Mouse (Mus musculus) macrophage (primary cell): ENCODE measurements around the gene Trim58. TPM values are rescaled to one million over a fixed set of nuclear protein-coding genes. Genes with fewer than 3 reads are reported as not detected.

ENCODE experiments used
- H3K27ac ChIP-seq: fragments of 350-480 bp; formaldehyde crosslinking; 2 replicates; pipeline ENCODE4 v1.9.0; 2021
- H3K36me3 ChIP-seq: fragments of 350-480 bp; formaldehyde crosslinking; 2 replicates; pipeline ENCODE4 v1.9.0; 2021; ENCODE audit errors: inconsistent target
- H3K4me3 ChIP-seq: fragments of 350-480 bp; formaldehyde crosslinking; 2 replicates; pipeline ENCODE4 v1.9.0; 2021; ENCODE audit errors: inconsistent target
- H3K79me2 ChIP-seq: fragments of 350-480 bp; formaldehyde crosslinking; 2 replicates; pipeline ENCODE4 v1.9.0; 2021; ENCODE audit errors: inconsistent target
- WGBS: methylation state at CpG from one replicate; pipeline ENCODE4 v1.1.7; 2026; ENCODE audit warnings: inconsistent platforms; ENCODE audit not compliant: missing documents; 5-methylcytosine and 5-hydroxymethylcytosine counted together
- polyA plus RNA-seq: library from polyadenylated mRNA; stranded (reverse); fragments of 250-400 nt; gene quantifications from 3 replicates; pipeline ENCODE4 v1.2.4, GENCODE M21; 2018; ENCODE audit warnings: inconsistent platforms

Gene Trim58
- polyA plus RNA-seq, 1 experiment from 2014 or later, result not detected

DNA sequence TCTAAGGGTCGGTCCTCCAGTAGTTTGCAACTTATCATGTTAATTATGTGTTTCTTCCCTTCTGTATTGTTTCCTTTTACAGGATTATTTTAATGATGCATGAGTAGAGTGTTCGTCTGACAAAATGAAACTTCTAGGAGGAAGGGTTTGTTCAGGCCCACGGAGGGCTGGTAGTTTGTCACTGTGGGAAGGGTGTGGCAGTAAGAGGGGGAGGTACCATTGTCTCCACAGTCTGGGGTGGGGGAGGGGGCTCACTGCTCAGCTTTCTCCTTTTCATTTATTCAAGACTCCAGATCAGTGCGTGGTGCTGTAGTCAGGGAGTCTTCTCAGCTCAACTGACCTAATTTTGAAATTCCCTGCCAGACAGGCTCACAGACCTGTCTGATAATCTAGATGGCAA, 14.1 kb upstream of the Trim58 start:
- Histone ChIP-seq H3K36me3 (no peaks in the 10 kb centered on the region), H3K79me2 (no peaks in the 10 kb centered on the region), H3K4me3 (no peak overlapping the region), H3K27ac (no peak overlapping the region)
- 46% methylated on average over 4 of the region's 4 CpGs for WGBS

- WGBS, result 67% methylated on average over 5 of the region's 5 CpGs
- Histone ChIP-seq H3K79me2 (no peaks in the 10 kb centered on the region), H3K27ac (no peak within 1 kb of the TSS), H3K4me3 (no peak within 1 kb of the TSS), H3K36me3 (no peaks in the 10 kb centered on the region)
Measured at GRCm38 (mm10) chr11:58630401-58630800, 9.9 kb upstream of the Trim58 start, which contains the start of gene Olfr323. Gene Olfr323 (minus strand): TSS chr11:58630501.

DNA sequence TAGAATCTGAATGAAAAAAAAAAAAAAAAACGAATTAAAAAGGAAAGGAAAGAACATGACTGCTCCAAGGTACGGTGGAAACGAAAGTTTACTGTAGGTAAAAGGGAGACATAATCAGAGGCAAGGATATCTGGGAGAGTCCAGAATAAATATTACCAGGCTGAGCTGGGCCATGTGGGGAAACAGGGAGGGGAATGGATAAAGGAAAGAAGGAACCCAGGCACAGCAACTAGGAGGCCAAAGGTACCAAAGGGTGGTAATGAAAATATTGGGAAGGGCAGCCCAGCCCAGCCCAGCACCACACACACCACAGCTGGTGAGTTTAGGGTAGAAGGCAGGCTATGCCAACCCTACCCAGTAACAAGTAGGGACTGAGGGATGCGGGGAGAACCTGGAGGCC, 5.4 kb upstream of the Trim58 start:
- 87% methylated on average over 3 of the region's 4 CpGs for WGBS
- H3K36me3 ChIP-seq, result no peaks in the 10 kb centered on the region
- H3K4me3 ChIP-seq, result no peak overlapping the region
- H3K79me2 ChIP-seq, result no peaks in the 10 kb centered on the region
- H3K27ac ChIP-seq, result no peak overlapping the region

DNA sequence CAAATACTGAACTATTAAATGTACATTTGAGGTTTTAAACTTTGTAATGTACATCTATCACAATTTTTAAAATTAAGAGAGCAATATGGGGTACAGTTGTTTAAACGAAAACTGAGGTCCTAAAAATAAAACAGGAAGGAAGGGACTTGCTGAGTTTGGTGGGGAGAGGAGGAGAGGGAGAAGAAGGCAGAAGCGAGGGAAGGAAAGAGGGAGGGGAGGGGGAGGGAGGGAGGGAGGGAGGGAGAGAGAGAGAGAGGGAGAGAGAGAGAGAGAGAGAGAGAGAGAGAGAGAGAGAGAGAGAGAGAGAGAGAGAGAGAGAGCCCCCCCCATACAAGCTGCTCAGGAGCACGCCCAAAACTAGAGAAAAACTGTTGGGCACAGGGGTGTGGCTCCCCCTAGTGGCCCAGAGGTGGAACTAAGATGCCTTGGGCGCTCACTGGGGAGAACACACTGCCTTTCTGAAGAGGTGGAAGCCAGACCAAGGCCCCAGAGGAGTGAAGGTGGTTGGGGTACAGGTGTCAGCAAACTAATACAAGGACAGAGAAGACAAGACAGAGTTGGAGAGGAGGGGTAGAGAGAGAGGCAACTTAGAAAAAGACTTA, 3.8 kb upstream of the Trim58 start:
- no peaks in the 10 kb centered on the region for H3K36me3 ChIP-seq
- 12% methylated on average over 3 of the region's 4 CpGs for WGBS
- no peaks in the 10 kb centered on the region for H3K79me2 ChIP-seq
- no peak overlapping the region for H3K4me3 ChIP-seq
- peak overlapping the region; percentile 29 for H3K27ac ChIP-seq

DNA sequence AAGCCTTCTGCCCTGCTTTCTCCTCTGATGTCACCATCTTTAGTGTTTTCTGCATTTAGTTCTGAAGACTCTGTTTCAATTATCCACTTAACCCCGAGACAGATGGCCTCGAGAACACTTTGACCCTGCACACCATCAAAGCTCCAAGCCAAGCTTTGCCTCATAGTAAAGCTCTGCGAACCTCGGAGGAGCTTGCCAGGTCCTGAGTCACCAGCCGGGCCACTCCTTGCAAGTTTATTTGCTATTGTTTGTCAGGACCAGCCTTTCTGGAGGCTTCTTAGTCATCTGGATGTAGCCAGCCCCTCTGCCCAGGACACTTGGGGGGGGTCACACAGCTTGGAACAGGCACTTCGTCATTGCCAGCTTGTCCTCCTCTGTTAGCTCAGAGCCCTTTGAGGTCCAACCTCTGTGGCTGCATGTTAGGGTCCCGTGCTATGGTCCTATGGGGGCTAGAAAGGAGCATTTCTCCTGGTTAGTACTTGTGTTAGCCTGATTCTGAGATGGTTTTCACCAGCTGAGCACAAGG, 2.0 kb upstream of the Trim58 start:
- Histone ChIP-seq H3K4me3 (no peak overlapping the region), H3K79me2 (no peaks in the 10 kb centered on the region), H3K27ac (no peak overlapping the region), H3K36me3 (no peaks in the 10 kb centered on the region)
- WGBS, result 80% methylated on average over 7 of the region's 7 CpGs

DNA sequence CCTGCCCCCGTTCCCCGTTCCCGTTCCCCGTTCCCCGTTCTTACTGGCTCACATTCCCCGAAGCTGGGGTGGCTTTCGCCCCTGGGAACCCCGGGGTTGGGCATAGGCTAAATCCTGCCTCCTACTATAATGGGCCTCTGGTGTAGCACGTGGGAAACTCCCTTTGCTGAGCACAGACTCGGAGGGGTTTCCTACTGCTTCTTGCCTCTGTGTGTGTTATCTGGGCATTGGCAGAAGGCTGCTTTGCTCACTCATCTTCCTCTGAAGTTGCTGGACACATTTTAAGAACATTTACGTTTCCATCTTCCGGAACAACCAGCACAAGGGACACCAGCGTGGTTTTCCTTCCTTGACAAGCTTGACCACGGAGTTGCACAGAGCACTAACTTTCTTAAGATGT, 792 bp downstream of the Trim58 start:
- Histone ChIP-seq H3K36me3 (no peaks in the 10 kb centered on the region), H3K79me2 (no peaks in the 10 kb centered on the region), H3K27ac (no peak overlapping the region), H3K4me3 (no peak overlapping the region)
- WGBS, result 13% methylated on average over 13 of the region's 14 CpGs

GRCm38 (mm10) chr11:58641638-58642358, 1.5 kb downstream of the Trim58 start:
- 75% methylated on average over 13 of the region's 13 CpGs for WGBS
- Histone ChIP-seq H3K27ac (no peak overlapping the region), H3K4me3 (no peak overlapping the region)

DNA sequence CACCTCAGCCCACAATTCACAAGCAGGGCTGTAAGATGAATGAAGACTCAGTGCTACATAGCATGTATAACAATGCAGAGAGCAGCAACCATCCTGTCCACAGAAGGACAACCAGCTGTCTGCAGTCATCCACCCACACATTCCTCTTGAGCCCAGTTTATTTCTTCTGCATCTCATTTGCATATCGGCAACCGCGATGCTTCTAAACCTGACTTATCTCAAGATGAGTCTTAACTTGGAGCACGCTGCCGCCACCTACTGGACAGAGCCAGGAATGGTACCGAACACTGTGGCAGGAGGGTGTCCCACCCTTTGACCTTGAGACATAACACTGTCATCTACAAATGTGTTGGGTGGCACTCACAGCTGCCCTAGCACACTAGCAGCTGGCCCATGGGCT, 3.1 kb downstream of the Trim58 start:
- no peaks in the 10 kb centered on the region for H3K79me2 ChIP-seq
- H3K27ac ChIP-seq, result no peak overlapping the region
- 32% methylated on average over 6 of the region's 6 CpGs for WGBS
- H3K4me3 ChIP-seq, result no peak overlapping the region
- no peaks in the 10 kb centered on the region for H3K36me3 ChIP-seq

More at GRCm38 (mm10) chr11:58641638-58642358, 1.5 kb downstream of the Trim58 start:
- Histone ChIP-seq H3K79me2 (no peaks in the 10 kb centered on the region), H3K36me3 (no peaks in the 10 kb centered on the region)

DNA sequence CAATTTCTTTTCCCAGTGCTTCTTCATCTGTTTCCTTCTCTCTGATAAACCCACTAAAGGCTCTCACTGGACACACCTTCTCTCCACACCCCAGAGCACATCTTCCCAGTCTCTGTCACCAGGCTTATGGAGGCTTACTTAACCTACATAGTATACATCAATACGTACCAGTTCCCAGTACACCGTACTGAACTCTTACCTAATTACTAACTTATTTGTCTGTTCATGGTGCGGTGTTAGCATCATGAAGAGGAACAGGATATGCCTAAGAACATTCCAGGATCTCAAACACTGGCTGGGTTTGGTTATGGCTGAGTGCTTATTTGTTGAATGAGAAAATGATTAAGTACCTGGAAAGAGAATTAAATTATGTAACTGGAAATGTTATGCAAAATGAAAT, 14.9 kb downstream of the Trim58 start:
- Histone ChIP-seq H3K27ac (no peak overlapping the region), H3K79me2 (no peaks in the 10 kb centered on the region), H3K4me3 (no peak overlapping the region), H3K36me3 (no peaks in the 10 kb centered on the region)
- WGBS, result 96% methylated on average over 3 of the region's 3 CpGs

- 86% methylated on average over 4 of the region's 4 CpGs for WGBS
- H3K4me3 ChIP-seq, result no peak within 1 kb of the TSS
Measured at GRCm38 (mm10) chr11:58658596-58658995, 18.3 kb downstream of the Trim58 start, which contains the start of gene Olfr322. Gene Olfr322 (plus strand): TSS chr11:58658782.

GRCm38 (mm10) chr11:58669252-58669651, 29.0 kb downstream of the Trim58 start:
- Histone ChIP-seq H3K79me2 (no peaks in the 10 kb centered on the region), H3K27ac (no peak overlapping the region), H3K4me3 (no peak overlapping the region), H3K36me3 (no peaks in the 10 kb centered on the region)

More at GRCm38 (mm10) chr11:58658596-58658995, 18.3 kb downstream of the Trim58 start, which contains the start of gene Olfr322:
- H3K79me2 ChIP-seq, result no peaks in the 10 kb centered on the region
- no peak within 1 kb of the TSS for H3K27ac ChIP-seq
- H3K36me3 ChIP-seq, result no peaks in the 10 kb centered on the region

- H3K36me3 ChIP-seq, result no peaks in the 10 kb centered on the region
- H3K4me3 ChIP-seq, result no peak overlapping the region
- 55% methylated on average over 4 of the region's 4 CpGs for WGBS
- H3K27ac ChIP-seq, result no peak overlapping the region
- no peaks in the 10 kb centered on the region for H3K79me2 ChIP-seq
Measured at GRCm38 (mm10) chr11:58671825-58672224, 31.6 kb downstream of the Trim58 start.

DNA sequence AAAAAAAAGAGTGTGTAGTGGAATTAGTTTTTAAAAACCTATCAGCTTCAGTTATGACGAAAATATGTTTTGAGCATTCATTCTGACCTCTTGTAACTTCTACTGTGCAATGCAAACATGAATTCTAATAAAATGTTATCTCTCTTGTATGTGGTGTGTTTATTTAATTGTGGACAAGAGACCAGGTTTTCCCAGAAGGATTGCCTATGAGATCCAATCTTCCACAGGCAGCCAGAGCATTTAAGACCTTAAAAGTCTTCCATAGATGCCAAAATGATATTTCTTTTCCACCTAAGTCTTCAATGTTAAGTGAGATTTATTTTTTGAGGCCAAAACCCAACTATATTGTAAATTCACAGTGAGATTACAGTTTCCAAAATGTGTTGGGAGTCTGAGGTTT, 40.5 kb downstream of the Trim58 start, which contains the start of gene Olfr320:
Gene Olfr320, plus strand, starts transcription at position 301 of the 400 bp plus-strand sequence.
- Histone ChIP-seq H3K36me3 (no peaks in the 10 kb centered on the region), H3K79me2 (no peaks in the 10 kb centered on the region), H3K27ac (no peak within 1 kb of the TSS), H3K4me3 (no peak within 1 kb of the TSS)
- 92% methylated on average over 1 of the region's 1 CpGs for WGBS

- no peak within 1 kb of the TSS for H3K4me3 ChIP-seq
- 74% methylated on average over 3 of the region's 3 CpGs for WGBS
- H3K79me2 ChIP-seq, result no peaks in the 10 kb centered on the region
- H3K36me3 ChIP-seq, result no peaks in the 10 kb centered on the region
- H3K27ac ChIP-seq, result no peak within 1 kb of the TSS
Measured at GRCm38 (mm10) chr11:58698862-58699261, 58.6 kb downstream of the Trim58 start, which contains the start of gene Olfr319. Gene Olfr319 (plus strand): TSS chr11:58699162.
